Mouse (Mus musculus): ENCODE results near the gene Tmem54. TPM values are rescaled to one million over a fixed set of nuclear protein-coding genes. Genes with fewer than 3 reads are reported as not detected.

Tmem54 gene
- polyA plus RNA-seq, 1 experiment from 2014 or later = 14.5 TPM

GRCm38 (mm10) chr4:129136579-129137391, 31.4 kb downstream of the Tmem54 start, which contains the start of gene Fndc5:
Gene Fndc5, plus strand, starts transcription at chr4:129136999.
- Histone ChIP-seq H3K27ac (ENCODE audit: low read length) (no peak within 1 kb of the TSS), H3K9ac (replicated peaks; ENCODE audit: low read length) (peak within 1 kb of the TSS; percentile 76), H3K4me1 (ENCODE audit: insufficient read depth, low read length) (peaks cover 28% of the 10 kb centered on the region), H3K4me2 (replicated peaks; ENCODE audit: low read depth, low read length) (peak within 1 kb of the TSS; percentile 98), H3K36me3 (ENCODE audit: insufficient read depth, low read length) (no peaks in the 10 kb centered on the region), H3K9me3 (ENCODE audit: low read length) (no peaks in the 10 kb centered on the region), H3K4me3 (ENCODE audit: low read length) (peak within 1 kb of the TSS; percentile 62), H3K27me3 (ENCODE audit: insufficient read depth, low read length) (peaks cover 9% of the 10 kb centered on the region; the same call in 1 of the 2 replicates)
- 3% methylated on average over 27 of the region's 80 CpGs for WGBS
- peak; percentile 46 for ATAC-seq (ENCODE audit: low FRiP score, low TSS enrichment)

DNA sequence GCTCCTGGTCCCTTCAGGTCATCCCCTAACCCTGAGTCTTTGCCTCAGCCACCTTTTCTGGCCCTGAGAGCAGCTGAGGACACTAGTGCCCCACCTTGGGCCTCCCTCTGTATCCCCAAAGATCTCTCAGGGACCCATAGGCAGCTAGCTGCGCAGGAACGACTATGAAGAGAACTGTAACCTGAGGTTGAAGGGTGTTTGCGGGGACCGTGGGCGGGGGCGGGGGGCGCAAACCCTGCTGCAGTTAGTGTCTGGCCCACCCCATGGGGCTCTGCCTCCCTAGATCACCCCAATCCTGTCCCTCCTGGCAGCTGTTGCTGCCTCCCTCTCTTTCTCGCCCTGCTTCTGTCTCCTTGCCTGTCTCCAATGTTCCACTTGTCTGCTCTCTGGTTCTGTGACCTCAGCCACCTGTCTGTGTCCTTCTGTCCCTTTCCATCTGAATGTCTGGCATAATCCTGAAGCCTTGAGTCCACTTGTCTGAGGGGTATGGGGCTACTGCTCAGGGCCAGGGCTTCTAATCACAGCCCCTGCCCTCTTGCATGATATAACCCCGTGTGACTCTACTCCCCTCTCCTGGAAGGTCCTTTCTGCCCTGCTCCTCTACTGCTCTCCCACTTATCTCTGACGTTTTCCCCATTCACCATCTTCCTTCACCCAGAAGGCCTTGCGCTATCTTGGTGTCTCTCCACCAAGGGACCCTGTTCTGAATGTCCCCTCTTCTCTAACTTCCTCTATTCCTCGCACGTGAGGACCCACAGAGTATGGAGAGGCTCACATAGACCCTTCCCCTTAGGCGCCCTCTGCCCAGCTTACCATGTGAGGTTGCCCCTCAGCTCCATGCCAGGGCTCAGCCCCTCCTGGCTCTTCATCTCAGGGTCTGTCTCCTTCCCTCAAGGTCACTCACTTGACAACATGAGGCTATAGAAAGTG, 32.3 kb downstream of the Tmem54 start:
- Histone ChIP-seq H3K9ac (replicated peaks; ENCODE audit: low read length) (peak overlapping the region; percentile 76), H3K27me3 (ENCODE audit: insufficient read depth, low read length) (peaks cover 9% of the 10 kb centered on the region; the same call in 1 of the 2 replicates), H3K27ac (ENCODE audit: low read length) (no peak overlapping the region), H3K36me3 (ENCODE audit: insufficient read depth, low read length) (no peaks in the 10 kb centered on the region), H3K4me3 (ENCODE audit: low read length) (peak overlapping the region; percentile 62), H3K4me1 (ENCODE audit: insufficient read depth, low read length) (peaks cover 28% of the 10 kb centered on the region), H3K9me3 (ENCODE audit: low read length) (no peaks in the 10 kb centered on the region), H3K4me2 (replicated peaks; ENCODE audit: low read depth, low read length) (peak overlapping the region; percentile 98)
- no peak for ATAC-seq (ENCODE audit: low FRiP score, low TSS enrichment)
- WGBS = 55% methylated on average over 14 of the region's 14 CpGs

DNA sequence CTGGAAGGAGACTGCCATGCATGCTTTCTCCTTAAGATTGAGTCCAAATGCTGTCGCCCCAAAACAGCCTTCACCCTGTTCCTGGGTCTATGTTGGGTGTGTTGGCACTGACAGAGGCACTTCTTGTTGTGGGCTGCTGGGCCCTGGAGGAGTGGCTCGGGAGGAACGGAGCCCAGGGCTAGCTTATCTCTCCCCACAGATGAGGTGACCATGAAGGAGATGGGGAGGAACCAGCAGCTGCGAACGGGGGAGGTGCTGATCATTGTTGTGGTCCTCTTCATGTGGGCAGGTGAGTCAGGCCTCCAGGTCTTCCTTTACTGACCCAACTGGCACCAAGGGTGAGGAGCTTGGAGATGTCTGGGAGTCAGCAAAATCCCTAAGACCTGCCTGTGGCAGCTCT, 34.3 kb downstream of the Tmem54 start:
- H3K9ac ChIP-seq (replicated peaks; ENCODE audit: low read length) = no peak overlapping the region
- peaks cover 25% of the 10 kb centered on the region for H3K4me1 ChIP-seq (ENCODE audit: insufficient read depth, low read length)
- H3K4me3 ChIP-seq (ENCODE audit: low read length) = no peak overlapping the region
- ATAC-seq (ENCODE audit: low FRiP score, low TSS enrichment) = no peak
- H3K36me3 ChIP-seq (ENCODE audit: insufficient read depth, low read length) = no peaks in the 10 kb centered on the region
- H3K4me2 ChIP-seq (replicated peaks; ENCODE audit: low read depth, low read length) = no peak overlapping the region
- no peak overlapping the region for H3K27ac ChIP-seq (ENCODE audit: low read length)
- no peaks in the 10 kb centered on the region for H3K9me3 ChIP-seq (ENCODE audit: low read length)
- peaks cover 9% of the 10 kb centered on the region; the same call in 1 of the 2 replicates for H3K27me3 ChIP-seq (ENCODE audit: insufficient read depth, low read length)
- 82% methylated on average over 5 of the region's 5 CpGs for WGBS

- no peak for ATAC-seq (ENCODE audit: low FRiP score, low TSS enrichment)
- no peak overlapping the region for H3K4me2 ChIP-seq (replicated peaks; ENCODE audit: low read depth, low read length)
- H3K4me1 ChIP-seq (ENCODE audit: insufficient read depth, low read length) = peaks cover 18% of the 10 kb centered on the region
- H3K36me3 ChIP-seq (ENCODE audit: insufficient read depth, low read length) = no peaks in the 10 kb centered on the region
- 55% methylated on average over 4 of the region's 4 CpGs for WGBS
- peaks cover 2% of the 10 kb centered on the region; the same call in 1 of the 2 replicates for H3K27me3 ChIP-seq (ENCODE audit: insufficient read depth, low read length)
- H3K27ac ChIP-seq (ENCODE audit: low read length) = no peak overlapping the region
- H3K9ac ChIP-seq (replicated peaks; ENCODE audit: low read length) = no peak overlapping the region
- no peak overlapping the region for H3K4me3 ChIP-seq (ENCODE audit: low read length)
- H3K9me3 ChIP-seq (ENCODE audit: low read length) = no peaks in the 10 kb centered on the region
Measured at GRCm38 (mm10) chr4:129140808-129141207, 35.5 kb downstream of the Tmem54 start.

- Histone ChIP-seq H3K4me1 (ENCODE audit: insufficient read depth, low read length) (peaks cover 14% of the 10 kb centered on the region), H3K27ac (ENCODE audit: low read length) (no peak overlapping the region), H3K4me2 (replicated peaks; ENCODE audit: low read depth, low read length) (no peak overlapping the region), H3K27me3 (ENCODE audit: insufficient read depth, low read length) (no peaks in the 10 kb centered on the region), H3K9ac (replicated peaks; ENCODE audit: low read length) (no peak overlapping the region), H3K9me3 (ENCODE audit: low read length) (no peaks in the 10 kb centered on the region), H3K36me3 (ENCODE audit: insufficient read depth, low read length) (no peaks in the 10 kb centered on the region), H3K4me3 (ENCODE audit: low read length) (no peak overlapping the region)
- WGBS = 74% methylated on average over 17 of the region's 17 CpGs
- ATAC-seq (ENCODE audit: low FRiP score, low TSS enrichment) = no peak
Measured at GRCm38 (mm10) chr4:129141560-129142438, 36.5 kb downstream of the Tmem54 start.

- Histone ChIP-seq H3K36me3 (ENCODE audit: insufficient read depth, low read length) (no peaks in the 10 kb centered on the region), H3K27me3 (ENCODE audit: insufficient read depth, low read length) (no peaks in the 10 kb centered on the region), H3K4me2 (replicated peaks; ENCODE audit: low read depth, low read length) (no peak overlapping the region), H3K4me3 (ENCODE audit: low read length) (no peak overlapping the region), H3K4me1 (ENCODE audit: insufficient read depth, low read length) (peaks cover 8% of the 10 kb centered on the region), H3K9me3 (ENCODE audit: low read length) (no peaks in the 10 kb centered on the region), H3K9ac (replicated peaks; ENCODE audit: low read length) (no peak overlapping the region), H3K27ac (ENCODE audit: low read length) (no peak overlapping the region)
- 82% methylated on average over 11 of the region's 11 CpGs for WGBS
- no peak for ATAC-seq (ENCODE audit: low FRiP score, low TSS enrichment)
Measured at GRCm38 (mm10) chr4:129142439-129143045, 37.2 kb downstream of the Tmem54 start.

GRCm38 (mm10) chr4:129143509-129143908, 38.2 kb downstream of the Tmem54 start:
- H3K9me3 ChIP-seq (ENCODE audit: low read length) = no peaks in the 10 kb centered on the region
- WGBS = 82% methylated on average over 5 of the region's 5 CpGs
- H3K4me3 ChIP-seq (ENCODE audit: low read length) = no peak overlapping the region
- H3K27me3 ChIP-seq (ENCODE audit: insufficient read depth, low read length) = no peaks in the 10 kb centered on the region
- no peak for ATAC-seq (ENCODE audit: low FRiP score, low TSS enrichment)
- H3K9ac ChIP-seq (replicated peaks; ENCODE audit: low read length) = no peak overlapping the region
- H3K36me3 ChIP-seq (ENCODE audit: insufficient read depth, low read length) = 0 out of 2 replicates have a peak, but pooled peaks cover under 1% of the 10 kb centered on the region
- peaks cover 15% of the 10 kb centered on the region for H3K4me1 ChIP-seq (ENCODE audit: insufficient read depth, low read length)
- H3K27ac ChIP-seq (ENCODE audit: low read length) = no peak overlapping the region
- no peak overlapping the region for H3K4me2 ChIP-seq (replicated peaks; ENCODE audit: low read depth, low read length)

- Histone ChIP-seq H3K36me3 (ENCODE audit: insufficient read depth, low read length) (peaks cover 12% of the 10 kb centered on the region), H3K4me1 (ENCODE audit: insufficient read depth, low read length) (peaks cover 15% of the 10 kb centered on the region), H3K4me3 (ENCODE audit: low read length) (no peak overlapping the region), H3K27ac (ENCODE audit: low read length) (no peak overlapping the region), H3K9ac (replicated peaks; ENCODE audit: low read length) (no peak overlapping the region), H3K4me2 (replicated peaks; ENCODE audit: low read depth, low read length) (no peak overlapping the region), H3K27me3 (ENCODE audit: insufficient read depth, low read length) (no peaks in the 10 kb centered on the region), H3K9me3 (ENCODE audit: low read length) (no peaks in the 10 kb centered on the region)
- ATAC-seq (ENCODE audit: low FRiP score, low TSS enrichment) = no peak
- WGBS = 51% methylated on average over 16 of the region's 16 CpGs
Measured at GRCm38 (mm10) chr4:129144401-129145367, 39.3 kb downstream of the Tmem54 start.

Data from kidney, embryonic 16.5 days (tissue).